Mouse (Mus musculus): ENCODE measurements around the gene Ddx42.

GRCm38 (mm10) chr11:106254767-106255166 is 38.0 kb downstream of the Ddx42 start:
- TF ChIP-seq CTCF (IDR thresholded peaks at IDR 0.05; ENCODE audit: low read depth) (no peak), EP300 (IDR thresholded peaks at IDR 0.05; ENCODE audit: low read depth) (no peak)

All from heart, postnatal 0 days (tissue).